Mouse (Mus musculus): ENCODE data around the gene Antxr2. TPM values are rescaled to one million over a fixed set of nuclear protein-coding genes. Genes with fewer than 3 reads are reported as not detected.

The Antxr2 gene
- total RNA-seq, 1 experiment from 2014 or later = 23.9 TPM

DNA sequence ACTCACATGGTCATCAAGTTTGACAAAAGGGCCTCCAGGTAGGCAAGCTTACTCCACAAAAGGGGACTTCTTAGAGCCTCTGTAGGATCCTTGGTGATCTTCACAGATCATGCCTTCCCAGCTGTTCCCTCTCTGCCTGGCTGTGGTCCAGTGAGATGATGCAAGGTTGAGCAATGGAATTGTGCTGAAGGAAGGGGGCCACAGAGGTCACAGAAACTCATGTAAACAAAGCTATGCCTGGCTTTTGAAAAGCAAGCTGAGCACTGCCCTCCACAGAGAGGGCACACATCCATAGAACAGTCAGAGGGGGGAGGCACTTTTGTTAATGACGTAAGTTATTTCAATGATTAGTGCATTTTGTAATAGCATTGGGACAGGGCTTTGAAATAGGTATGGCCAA is 196.1 kb downstream of the Antxr2 start:
- DNase-seq = peak; percentile 80

Other genes with a start within 250 kb of the Antxr2 start
- gene Prdm8, start 136.2 kb upstream of the Antxr2 start, total RNA-seq (2021) = 0.19 and 0.34 TPM in 2 replicates
- not detected in 2 replicates for gene Fgf5, start 223.1 kb upstream of the Antxr2 start, total RNA-seq (2021)

Data from adrenal gland, postnatal 14 days (tissue).